In the genomic region with DNA sequence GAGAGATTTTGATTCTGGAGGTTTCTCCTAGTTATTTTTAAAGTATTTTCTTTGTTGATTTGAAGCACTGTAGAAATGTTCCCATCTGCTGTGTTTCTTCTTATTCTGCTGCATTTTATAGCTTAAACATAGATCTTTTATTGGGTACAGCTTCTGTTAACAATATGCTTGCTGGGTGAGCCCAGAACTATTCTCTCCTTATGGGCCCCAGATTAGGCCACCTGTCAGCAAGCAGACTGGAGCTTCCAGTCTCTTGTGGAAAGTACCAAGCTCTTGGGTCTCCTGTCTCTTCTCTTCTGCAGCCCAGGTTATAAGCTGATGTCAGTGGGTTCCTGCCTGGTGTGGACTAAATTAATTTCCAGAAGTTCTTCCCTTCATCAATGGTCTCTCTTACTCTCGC, we compare ENCODE assay signal across 23 mouse cellular contexts.
DNase-seq lines count a peak whose midpoint lies in the region; ATAC-seq lines count a peak whose summit lies in the region.
"Had no signal": no experiment of that assay in that cellular context is flagged by ENCODE, and none has a peak within 500 bp of the region (broad histone marks: within the 10 kb centered on the region; RNA-seq: fewer than 3 reads in every experiment).

No protein-coding gene starts in this region.

- no peaks in the 10 kb centered on the region for H3K9me3 ChIP-seq in hindbrain, embryonic 13.5 days
- H3K9me3 ChIP-seq: embryonic facial prominence, embryonic 10.5 days; intestine, embryonic 15.5 days; liver, embryonic 13.5 days had no signal

- H3K4me1 ChIP-seq in hindbrain, embryonic 13.5 days (replicated peaks) = peaks cover 17% of the 10 kb centered on the region
- H3K4me1 ChIP-seq: intestine, embryonic 15.5 days; liver, embryonic 13.5 days had no signal

- whole genome bisulfite sequencing in hindbrain, embryonic 13.5 days = 84% methylated on average over 1 of the region's 1 CpGs

- ATAC-seq in frontal cortex, adult (ENCODE audit: low TSS enrichment) = peak; percentile 30; the same call in 1 of the 2 replicates
- ATAC-seq in hindbrain, embryonic 13.5 days (ENCODE audit: low FRiP score) = no peak
- ATAC-seq: CD4-positive, CD25-positive, alpha-beta regulatory T cell, adult 4 months; hindbrain, embryonic 16.5 days; intestine, embryonic 15.5 days had no signal

- H3K27me3 ChIP-seq in hindbrain, embryonic 13.5 days = 0 out of 2 replicates have a peak, but pooled peaks cover 2% of the 10 kb centered on the region
- H3K27me3 ChIP-seq: intestine, embryonic 15.5 days; liver, embryonic 13.5 days had no signal

- no peak overlapping the region for H3K4me2 ChIP-seq in hindbrain, embryonic 13.5 days
- H3K4me2 ChIP-seq: intestine, embryonic 15.5 days; liver, embryonic 13.5 days; midbrain, embryonic 11.5 days had no signal

- H3K27ac ChIP-seq in hindbrain, embryonic 13.5 days = no peak overlapping the region
- H3K27ac ChIP-seq: embryonic facial prominence, embryonic 10.5 days; intestine, embryonic 15.5 days; liver, embryonic 13.5 days had no signal

- H3K4me3 ChIP-seq in hindbrain, embryonic 13.5 days = no peak overlapping the region
- H3K4me3 ChIP-seq: embryonic facial prominence, embryonic 10.5 days; intestine, embryonic 15.5 days; liver, embryonic 13.5 days had no signal

- intact Hi-C loops in gastrocnemius, postnatal 14 days (cut with DNase I; ENCODE audit: low total_unique reads) = no loop called here

- DNase-seq in frontal cortex, postnatal 25 days (ENCODE audit: low spot score in 2 of 2) = no peak
- DNase-seq in right cerebral cortex, postnatal 10 days (ENCODE audit: low spot score in 2 of 2) = peak; percentile 54 to 78
- DNase-seq in right cerebral cortex, postnatal 4 days = no peak
- DNase-seq in layer of hippocampus, postnatal 14 days (ENCODE audit: low spot score in 2 of 2) = peak; percentile 35 to 75
- no peak for DNase-seq in gastrocnemius, postnatal 14 days
- DNase-seq: adrenal gland, postnatal 25 days; cerebellum, adult 11 months; cerebellum, postnatal 10 days; gastrocnemius, postnatal 36 days; heart, postnatal 4 days; kidney, adult 8-10 months; kidney, postnatal 10 days; liver, embryonic 13.5 days; lung, adult 2 months; lung, postnatal 14 days; thymus, adult 2 months had no signal

- H3K36me3 ChIP-seq in hindbrain, embryonic 13.5 days = no peaks in the 10 kb centered on the region
- H3K36me3 ChIP-seq: embryonic facial prominence, embryonic 10.5 days; intestine, embryonic 15.5 days; liver, embryonic 13.5 days had no signal

- H3K9ac ChIP-seq in hindbrain, embryonic 13.5 days = no peak overlapping the region
- H3K9ac ChIP-seq: intestine, embryonic 15.5 days; liver, embryonic 13.5 days had no signal

Comparison
In these comparisons a context has a peak if more than half of its experiments do, and no peak if none do; other contexts are left out.
1. DNase-seq: peak in right cerebral cortex, postnatal 10 days (2 of 2) and layer of hippocampus, postnatal 14 days (2 of 2); none in frontal cortex, postnatal 25 days (0 of 2), right cerebral cortex, postnatal 4 days (single experiment) and gastrocnemius, postnatal 14 days (single experiment).